Mouse (Mus musculus): Measurements from ENCODE around the gene Hdlbp.
A peak's percentile ranks its signal among the peaks of the same experiment; 100 is the strongest.

Gene Hdlbp

DNA sequence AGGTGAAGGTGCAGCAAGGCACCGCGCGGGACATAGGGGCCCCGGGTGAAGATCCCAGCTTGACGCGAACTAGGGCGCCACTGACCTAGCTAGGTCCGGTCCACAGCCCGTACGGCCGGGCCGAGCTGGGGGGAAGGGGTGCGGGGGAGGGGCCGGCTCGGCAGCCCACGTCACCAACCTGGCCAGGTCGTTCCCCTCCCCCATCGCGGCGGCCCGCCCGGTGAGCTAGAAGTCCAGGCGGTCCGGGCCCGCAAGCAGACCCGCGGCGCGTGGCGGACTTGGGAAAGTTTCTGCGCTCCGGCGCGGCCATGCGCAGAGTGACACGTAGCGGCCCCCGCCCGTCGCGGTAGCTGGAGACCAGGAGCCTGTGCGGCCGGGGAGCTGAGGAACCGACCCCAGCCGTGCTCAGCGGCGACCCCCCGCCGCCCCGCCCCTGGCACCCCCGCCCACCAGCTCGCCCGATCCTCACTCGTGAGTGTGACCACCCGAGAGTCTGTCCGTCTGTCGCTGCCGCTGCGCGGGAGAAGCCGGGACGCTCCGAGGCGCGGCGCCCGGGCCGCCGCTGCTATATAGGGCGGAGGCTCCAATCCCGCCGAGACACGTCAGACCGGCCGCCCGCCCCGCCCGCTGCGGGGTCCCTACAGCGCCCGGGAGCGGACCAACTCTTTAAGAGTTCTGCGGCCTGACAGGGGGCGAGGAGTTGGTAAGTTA is 33.3 kb downstream of the Hdlbp start:
- peak; percentile 75 for DNase-seq (ENCODE audit: low spot score)

DNA sequence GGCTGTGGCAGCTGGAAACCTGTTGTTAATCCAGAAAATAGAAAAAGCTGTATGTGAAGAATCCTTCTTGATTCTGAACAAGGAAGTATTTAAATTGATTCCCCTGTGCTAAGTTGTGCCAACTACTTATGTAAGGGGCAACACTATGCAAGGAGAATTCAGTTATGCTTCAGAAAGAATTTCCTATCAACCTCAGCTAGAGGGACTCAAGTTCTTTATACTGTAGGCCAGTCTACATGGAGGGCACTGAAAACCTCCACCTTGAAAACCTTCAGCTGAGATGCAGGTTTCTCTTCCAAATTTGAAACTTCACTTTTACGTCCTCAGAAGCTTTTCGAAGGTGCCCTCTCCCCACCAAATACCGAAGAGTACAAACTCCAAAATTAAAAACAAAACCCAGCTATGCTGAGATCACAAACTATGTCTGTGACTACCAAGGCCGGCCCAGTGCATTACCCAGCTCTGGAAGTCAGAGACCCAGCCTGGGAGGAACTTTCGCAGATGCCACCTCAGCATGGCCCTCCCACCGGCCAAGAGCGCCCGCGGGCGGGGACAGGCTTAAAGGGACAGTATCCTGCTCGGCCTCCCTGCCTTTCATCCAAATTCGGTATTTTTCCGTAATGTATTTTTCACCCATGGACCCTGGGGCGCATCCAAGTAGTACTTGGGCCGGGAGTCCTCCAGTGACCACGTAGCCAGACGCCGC is 34.1 kb downstream of the Hdlbp start:
- peak; percentile 72 for DNase-seq (ENCODE audit: low spot score)

DNA sequence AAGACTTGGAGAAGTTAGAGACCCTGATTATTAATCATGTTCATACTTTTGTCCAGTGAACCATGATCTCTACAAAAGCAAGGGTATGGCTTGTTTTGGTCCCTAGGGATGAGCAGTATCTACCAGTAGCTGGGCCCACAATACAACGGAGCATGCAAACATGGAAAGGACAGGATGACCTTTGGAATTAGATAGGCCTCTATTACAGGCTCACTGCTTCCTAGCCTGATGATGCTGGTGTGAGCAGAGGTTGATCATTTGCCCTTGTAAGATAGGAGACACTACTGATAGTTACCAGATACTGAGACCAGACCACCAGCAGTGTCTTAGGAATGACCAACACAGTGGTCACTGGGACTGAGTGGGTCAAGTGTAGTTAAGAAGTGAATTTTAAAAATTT is 39.3 kb downstream of the Hdlbp start:
- DNase-seq (ENCODE audit: low spot score) = no peak

DNA sequence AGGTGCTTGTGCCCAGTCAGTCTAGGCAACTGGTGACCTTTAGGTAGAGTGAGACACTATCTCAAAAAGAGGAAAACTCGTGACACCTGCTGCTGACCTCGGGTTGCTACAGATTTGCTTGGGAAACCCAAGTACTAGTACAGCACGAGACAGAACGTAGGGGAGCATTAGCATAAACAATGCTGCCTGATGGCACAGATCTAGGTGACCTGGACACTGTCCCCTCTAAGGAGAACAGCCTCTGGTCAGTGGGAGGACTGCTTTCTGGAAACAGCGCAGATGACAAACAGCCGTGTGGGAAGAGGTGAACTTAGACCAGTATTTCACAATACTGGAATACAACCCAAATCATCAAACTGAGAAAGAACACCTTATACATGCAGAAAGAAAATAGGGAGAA is 46.5 kb downstream of the Hdlbp start:
- DNase-seq (ENCODE audit: low spot score) = no peak

DNA sequence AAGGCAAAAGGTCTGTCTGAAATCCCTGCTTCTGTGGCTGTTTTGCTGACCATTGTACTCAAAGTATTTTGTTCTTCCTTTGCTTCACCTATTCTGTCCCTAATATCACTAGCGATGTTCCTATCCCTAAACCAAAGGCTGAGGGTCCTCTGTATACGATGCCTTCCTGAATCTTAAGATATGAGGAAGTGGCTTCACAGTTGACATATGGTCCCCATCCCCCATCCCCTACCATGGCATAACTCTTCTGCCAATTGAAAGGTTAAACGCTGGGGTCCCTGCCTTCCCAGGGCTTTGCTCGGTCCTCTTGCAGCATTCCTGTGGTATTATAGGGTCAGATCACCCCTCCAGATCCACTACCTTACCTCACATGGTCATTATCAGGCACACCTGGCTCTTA is 75.2 kb downstream of the Hdlbp start:
- DNase-seq (ENCODE audit: low spot score) = no peak

DNA sequence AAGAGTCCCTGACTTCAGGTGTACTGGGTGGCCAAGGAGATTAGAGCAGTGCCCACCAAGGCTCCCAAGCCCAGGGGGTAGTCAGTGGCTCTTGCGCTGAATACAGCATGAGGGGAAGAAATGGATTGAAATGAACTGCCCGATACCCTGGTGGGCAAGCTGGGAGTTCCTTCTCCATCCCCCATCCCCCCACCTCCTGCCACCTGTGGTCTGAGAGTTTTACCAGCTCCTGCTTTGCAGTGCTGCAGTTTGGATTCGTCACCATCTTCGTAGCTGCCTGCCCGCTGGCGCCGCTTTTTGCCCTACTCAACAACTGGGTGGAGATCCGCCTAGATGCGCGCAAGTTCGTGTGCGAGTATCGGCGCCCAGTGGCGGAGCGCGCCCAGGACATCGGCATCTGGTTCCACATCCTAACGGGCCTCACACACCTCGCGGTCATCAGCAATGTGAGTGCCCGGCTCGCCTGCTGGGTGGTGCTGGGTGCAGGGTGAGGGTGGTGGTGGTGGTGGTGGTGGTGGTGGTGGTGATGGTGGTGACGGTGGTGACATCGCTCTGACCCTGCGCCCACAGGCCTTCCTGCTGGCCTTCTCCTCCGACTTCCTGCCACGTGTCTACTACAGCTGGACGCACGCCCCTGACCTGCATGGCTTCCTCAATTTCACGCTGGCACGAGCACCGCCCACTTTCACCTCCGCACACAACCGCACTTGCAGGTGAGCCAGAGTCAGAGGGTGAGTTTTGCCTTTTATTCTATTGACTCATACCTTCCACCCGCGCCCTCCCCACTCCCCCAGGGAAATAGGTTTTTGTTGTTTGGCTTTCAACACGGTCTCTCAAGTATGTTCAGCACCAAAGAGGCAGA is 77.2 kb downstream of the Hdlbp start:
- DNase-seq (ENCODE audit: low spot score) = peak; percentile 4

DNA sequence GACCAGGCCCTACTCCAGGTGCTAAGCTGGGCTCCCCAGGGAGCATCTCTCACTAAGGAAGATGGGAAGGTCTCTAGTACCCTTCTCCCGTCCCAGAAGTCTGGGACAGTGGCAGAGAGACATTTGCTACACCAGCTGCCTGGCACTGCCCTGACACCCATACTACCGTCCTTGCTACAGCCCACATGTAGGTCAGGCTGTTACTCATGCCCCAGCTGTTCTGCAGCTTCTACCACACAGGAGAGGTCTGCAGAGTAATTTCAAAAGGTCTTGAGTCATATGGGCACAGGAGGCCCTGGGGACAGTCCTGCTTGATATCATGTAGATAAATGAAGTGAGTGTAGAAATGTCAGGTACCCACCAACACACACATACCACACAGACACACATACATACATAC is 89.7 kb downstream of the Hdlbp start:
- DNase-seq (ENCODE audit: low spot score) = no peak

DNA sequence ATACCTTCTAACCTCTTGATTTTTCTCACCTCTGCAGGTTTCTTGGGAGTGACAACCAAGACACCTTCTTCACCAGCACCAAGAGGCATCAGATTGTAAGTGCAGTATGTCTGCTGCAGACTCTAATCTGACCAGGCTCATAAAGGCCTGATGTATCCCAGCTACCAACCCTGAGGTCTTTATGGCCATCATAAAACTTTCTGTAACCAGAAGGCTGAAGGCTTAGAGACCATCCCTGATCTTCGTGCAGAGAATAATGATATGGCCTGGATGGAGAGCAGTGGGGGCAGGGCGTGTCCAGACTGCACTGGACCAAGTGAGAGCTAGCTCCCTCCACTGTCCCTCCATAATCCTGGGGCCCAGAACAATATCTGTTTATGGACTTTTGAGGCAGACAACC is 91.4 kb downstream of the Hdlbp start:
- DNase-seq (ENCODE audit: low spot score) = no peak

DNA sequence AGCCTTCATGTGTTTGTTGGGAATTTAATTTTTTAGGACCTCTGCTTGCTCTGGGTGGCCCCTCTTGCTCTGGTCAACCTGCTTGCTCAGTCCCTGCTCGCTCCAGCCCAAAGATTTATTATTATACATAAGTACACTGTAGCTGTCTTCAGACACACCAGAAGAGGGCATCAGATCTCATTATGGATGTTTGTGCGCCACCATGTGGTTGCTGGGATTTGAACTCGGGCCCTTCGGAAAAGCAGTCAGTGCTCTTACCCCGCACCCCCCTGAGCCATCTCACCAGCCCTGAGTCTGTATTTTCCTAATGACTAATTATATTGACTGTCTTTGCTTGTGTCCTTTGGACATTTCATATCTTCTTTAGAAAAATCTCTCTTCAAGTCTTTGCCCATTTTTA is 99.5 kb downstream of the Hdlbp start:
- no peak for DNase-seq (ENCODE audit: low spot score)

DNA sequence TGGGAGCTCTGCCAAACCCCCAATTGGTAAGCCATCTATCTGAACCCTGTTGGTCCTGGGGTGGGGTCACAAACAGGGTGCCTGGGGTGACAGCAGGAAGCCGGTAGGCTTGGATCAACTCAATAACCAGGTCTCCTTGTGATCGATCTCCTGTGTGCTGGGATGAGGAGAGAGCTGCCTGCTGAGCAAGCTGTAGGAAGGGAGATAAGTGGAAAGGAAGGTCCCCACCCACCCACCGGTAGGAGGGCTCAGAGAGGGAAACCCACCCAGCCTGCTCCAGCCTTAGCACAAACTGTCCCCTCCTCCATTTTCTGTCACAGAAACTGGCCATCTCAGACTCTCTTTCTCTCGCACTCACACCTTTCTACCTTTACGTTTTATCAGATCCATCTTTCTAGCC is 101.3 kb downstream of the Hdlbp start:
- no peak for DNase-seq (ENCODE audit: low spot score)

DNA sequence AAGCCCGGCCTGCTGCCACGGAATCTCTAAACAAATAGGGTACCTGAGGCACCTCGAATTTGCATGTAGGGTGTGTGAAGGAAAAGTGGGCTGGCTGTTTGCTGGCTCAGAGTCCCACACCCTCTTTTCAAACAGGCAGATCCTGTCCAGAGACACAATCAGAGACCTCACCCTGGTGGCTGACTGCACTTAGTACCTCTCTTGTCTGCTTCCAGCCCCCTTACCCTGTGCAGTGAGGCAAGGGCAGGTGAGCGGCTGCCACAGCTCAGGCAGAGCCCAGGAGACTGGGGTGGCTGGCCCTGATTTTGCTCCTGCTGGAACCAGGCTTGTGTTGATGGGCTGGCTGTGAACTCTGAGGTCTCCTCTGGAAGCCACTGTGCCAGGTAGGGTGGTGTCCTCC is 105.0 kb downstream of the Hdlbp start, which contains the start of gene Ano7:
Ano7 (plus strand) TSS at position 266 of the 400 bp plus-strand sequence.
- no peak for DNase-seq (ENCODE audit: low spot score)

DNA sequence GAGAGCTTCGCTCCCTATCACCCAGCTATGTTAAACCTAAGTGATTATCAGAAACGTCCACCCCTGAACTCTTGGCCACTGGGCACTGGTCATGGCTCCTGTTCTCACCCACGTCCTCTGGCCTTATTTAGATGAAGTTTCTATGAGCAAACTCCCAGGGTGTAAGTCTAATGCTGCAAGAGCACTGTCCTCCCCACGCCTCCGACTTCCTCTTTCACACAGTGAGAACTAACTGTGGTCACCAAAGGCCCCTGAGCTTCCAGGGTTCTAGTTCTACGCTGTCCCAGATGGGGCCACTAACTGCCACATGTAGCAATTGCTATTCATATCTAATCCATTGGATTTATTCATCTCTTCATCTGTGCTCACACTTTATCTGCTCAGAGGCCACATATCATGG is 113.0 kb downstream of the Hdlbp start:
- DNase-seq (ENCODE audit: low spot score) = no peak

DNA sequence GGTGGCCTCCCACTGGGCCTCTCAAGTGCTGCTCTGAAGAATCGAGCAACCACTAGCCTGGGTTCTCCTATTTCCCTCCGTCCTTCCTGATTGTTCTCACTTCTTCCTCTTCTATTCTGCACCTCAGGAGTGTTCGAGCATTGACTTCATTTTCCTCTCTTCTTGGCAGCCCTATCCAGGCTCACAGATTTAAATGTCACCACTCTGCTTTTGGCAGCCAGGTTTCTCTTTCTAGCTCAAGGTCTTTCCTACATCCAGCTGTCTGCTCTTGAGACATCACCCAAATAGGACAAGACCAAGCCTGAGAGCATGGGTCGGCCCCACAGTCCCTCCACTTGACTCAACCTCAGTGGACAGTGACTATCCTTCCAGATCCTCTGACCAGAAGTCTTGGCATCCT is 116.0 kb downstream of the Hdlbp start:
- no peak for DNase-seq (ENCODE audit: low spot score)

Measured in retina, embryonic 14.5 days (tissue).